Mouse (Mus musculus): Measurements from ENCODE around the gene Dnmt3c. TPM values are rescaled to one million over a fixed set of nuclear protein-coding genes. Genes with fewer than 3 reads are reported as not detected.

The Dnmt3c gene
- total RNA-seq (2012; rRNA removed) = 0.27 TPM in 1 of 2 replicates, not detected in the other

DNA sequence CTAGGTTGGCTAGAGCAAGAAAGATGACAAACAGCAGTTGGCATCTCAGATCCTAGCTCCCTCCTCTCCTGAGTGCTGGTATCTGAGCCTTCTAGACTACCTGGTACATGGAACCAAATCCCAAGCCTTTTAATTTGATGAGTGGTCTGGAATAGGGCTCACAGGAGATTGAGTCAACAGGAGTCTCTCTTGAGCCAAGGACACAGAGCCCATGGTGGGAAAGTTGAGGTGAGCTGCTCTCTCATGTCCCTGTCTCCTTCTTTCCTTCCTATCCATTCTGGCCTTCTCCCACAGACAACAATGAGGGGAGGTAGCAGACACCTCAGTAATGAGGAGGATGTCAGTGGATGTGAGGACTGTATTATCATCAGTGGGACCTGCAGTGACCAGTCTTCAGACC, at the start of gene Dnmt3c:
Gene Dnmt3c, plus strand, starts transcription at position 301 of the 400 bp plus-strand sequence.
- no peaks in the 10 kb centered on the region for H3K36me3 ChIP-seq (ENCODE audit: control insufficient read depth, insufficient read depth, low read length, poor library complexity, severe bottlenecking)
- no peak within 1 kb of the TSS for H3K4me3 ChIP-seq (ENCODE audit: insufficient read depth in 1 of 2, low read depth in 1 of 2, low read length in 2 of 2, poor library complexity in 1 of 2, severe bottlenecking in 1 of 2)
- TF ChIP-seq ZC3H11A (IDR thresholded peaks at IDR 0.05; ENCODE audit: borderline replicate concordance, low read depth, low read length) (no peak), HCFC1 (IDR thresholded peaks at IDR 0.05; ENCODE audit: borderline replicate concordance, insufficient read depth, low read length) (no peak), CHD2 (IDR thresholded peaks at IDR 0.05; ENCODE audit: low read depth, low read length) (no peak), MAFK (IDR thresholded peaks at IDR 0.05; ENCODE audit: insufficient read depth, low read depth, low read length) (no peak), ZNF384 (IDR thresholded peaks at IDR 0.05; ENCODE audit: low read depth, low read length) (no peak)
- DNase-seq (ENCODE audit: low read depth, low spot score) = no peak
- in situ Hi-C loops (cut with MboI; ENCODE audit: low sequenced_read_pairs in 2 of 2, unreplicated experiment in 2 of 2) = no loop called here
- no peaks in the 10 kb centered on the region for H3K4me1 ChIP-seq (ENCODE audit: control insufficient read depth in 2 of 2, insufficient read depth in 2 of 2, low read length in 2 of 2, poor library complexity in 1 of 2)
- H3K9ac ChIP-seq (ENCODE audit: insufficient read depth, low read depth, low read length, poor library complexity, severe bottlenecking) = no peak within 1 kb of the TSS
- H3K27ac ChIP-seq (ENCODE audit: insufficient read depth, low read depth, low read length, poor library complexity, severe bottlenecking) = no peak within 1 kb of the TSS
- H3K9me3 ChIP-seq (ENCODE audit: control insufficient read depth, insufficient read depth, low read depth, low read length) = no peaks in the 10 kb centered on the region

DNA sequence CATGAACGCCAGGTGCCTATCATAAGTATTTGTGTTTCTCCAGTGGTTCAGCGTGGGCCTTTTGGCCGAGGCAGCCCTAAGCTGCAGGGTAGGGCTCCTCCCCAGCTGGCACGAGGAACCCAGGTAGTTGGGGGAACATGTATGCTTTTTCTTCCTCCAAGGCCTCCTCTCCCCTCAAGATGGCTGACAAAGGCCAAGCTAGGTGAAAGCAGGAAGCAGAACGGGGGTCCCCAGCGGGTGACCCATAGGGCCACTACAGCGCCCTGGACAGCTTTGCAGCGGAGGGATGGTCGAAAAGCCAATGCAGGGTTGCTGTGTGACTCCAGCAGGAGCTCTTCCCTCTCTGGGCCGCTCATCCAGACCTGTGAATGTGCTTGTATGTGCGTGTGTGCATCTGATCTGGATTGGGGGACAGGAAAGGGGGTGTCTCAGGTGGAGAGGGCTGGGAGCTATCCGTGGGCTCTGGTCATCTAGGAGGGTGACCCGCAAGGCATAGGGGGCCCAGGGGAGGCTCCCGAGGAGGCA, 47.6 kb upstream of the Dnmt3c start:
- no peak for TF ChIP-seq ZC3H11A (IDR thresholded peaks at IDR 0.05; ENCODE audit: borderline replicate concordance, low read depth, low read length)
- TF ChIP-seq MAFK (IDR thresholded peaks at IDR 0.05; ENCODE audit: insufficient read depth, low read depth, low read length) = no peak
- no peak for TF ChIP-seq HCFC1 (IDR thresholded peaks at IDR 0.05; ENCODE audit: borderline replicate concordance, insufficient read depth, low read length)
- TF ChIP-seq ZNF384 (IDR thresholded peaks at IDR 0.05; ENCODE audit: low read depth, low read length) = no peak
- no peak for TF ChIP-seq CHD2 (IDR thresholded peaks at IDR 0.05; ENCODE audit: low read depth, low read length)
- H3K9ac ChIP-seq (ENCODE audit: insufficient read depth, low read depth, low read length, poor library complexity, severe bottlenecking) = peak overlapping the region; percentile 19
- H3K4me1 ChIP-seq (ENCODE audit: control insufficient read depth in 2 of 2, insufficient read depth in 2 of 2, low read length in 2 of 2, poor library complexity in 1 of 2) = peaks cover 5 to 20% of the 10 kb centered on the region in 2 experiments; a peak in 3 of 4 replicates
- peak overlapping the region; percentile 86 to 96 for H3K4me3 ChIP-seq (ENCODE audit: insufficient read depth in 1 of 2, low read depth in 1 of 2, low read length in 2 of 2, poor library complexity in 1 of 2, severe bottlenecking in 1 of 2)
- DNase-seq (ENCODE audit: low read depth, low spot score) = no peak
- no peak overlapping the region for H3K27ac ChIP-seq (ENCODE audit: insufficient read depth, low read depth, low read length, poor library complexity, severe bottlenecking)
- H3K9me3 ChIP-seq (ENCODE audit: control insufficient read depth, insufficient read depth, low read depth, low read length) = no peaks in the 10 kb centered on the region
- in situ Hi-C loops (cut with MboI; ENCODE audit: low sequenced_read_pairs in 2 of 2, unreplicated experiment in 2 of 2) = no loop called here
- peaks cover 14% of the 10 kb centered on the region; the same call in 1 of the 2 replicates for H3K36me3 ChIP-seq (ENCODE audit: control insufficient read depth, insufficient read depth, low read length, poor library complexity, severe bottlenecking)

DNA sequence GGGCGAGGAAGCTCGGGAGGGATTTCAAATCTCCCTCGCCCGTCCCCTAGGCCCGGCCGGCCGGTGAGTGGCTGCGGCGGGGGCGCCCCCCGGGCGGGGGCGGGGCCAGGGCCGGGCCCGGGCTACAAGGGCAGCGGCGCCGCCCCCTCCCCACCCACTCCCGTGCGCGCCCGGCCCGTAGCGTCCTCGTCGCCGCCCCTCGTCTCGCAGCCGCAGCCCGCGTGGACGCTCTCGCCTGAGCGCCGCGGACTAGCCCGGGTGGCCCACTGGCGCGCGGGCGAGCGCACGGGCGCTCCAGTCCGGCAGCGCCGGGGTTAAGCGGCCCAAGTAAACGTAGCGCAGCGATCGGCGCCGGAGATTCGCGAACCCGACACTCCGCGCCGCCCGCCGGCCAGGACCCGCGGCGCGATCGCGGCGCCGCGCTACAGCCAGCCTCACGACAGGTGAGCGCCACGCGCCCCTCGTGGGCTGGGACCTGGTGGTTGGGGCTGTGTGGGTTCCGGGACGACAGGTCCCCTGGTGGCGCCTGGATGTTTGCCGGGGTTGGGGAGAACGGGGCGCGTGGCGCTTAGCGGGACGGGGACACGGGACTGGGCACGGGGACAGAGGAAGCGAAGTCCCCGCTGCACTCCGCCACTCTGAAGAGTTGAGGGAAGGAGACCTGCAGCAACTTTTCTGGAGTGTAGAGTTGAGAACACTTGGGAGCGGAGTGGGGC, 47.0 kb upstream of the Dnmt3c start, which contains the start of gene Dnmt3b:
Gene Dnmt3b, plus strand, starts transcription at position 153 of the 716 bp plus-strand sequence.
- Histone ChIP-seq H3K9ac (ENCODE audit: insufficient read depth, low read depth, low read length, poor library complexity, severe bottlenecking) (peak within 1 kb of the TSS; percentile 82), H3K27ac (ENCODE audit: insufficient read depth, low read depth, low read length, poor library complexity, severe bottlenecking) (peak within 1 kb of the TSS; percentile 34; the same call in 1 of the 2 replicates), H3K4me3 (ENCODE audit: insufficient read depth in 1 of 2, low read depth in 1 of 2, low read length in 2 of 2, poor library complexity in 1 of 2, severe bottlenecking in 1 of 2) (peak within 1 kb of the TSS; percentile 86 to 96), H3K4me1 (ENCODE audit: control insufficient read depth in 2 of 2, insufficient read depth in 2 of 2, low read length in 2 of 2, poor library complexity in 1 of 2) (peaks cover 5 to 20% of the 10 kb centered on the region in 2 experiments; a peak in 3 of 4 replicates), H3K36me3 (ENCODE audit: control insufficient read depth, insufficient read depth, low read length, poor library complexity, severe bottlenecking) (peaks cover 20% of the 10 kb centered on the region), H3K9me3 (ENCODE audit: control insufficient read depth, insufficient read depth, low read depth, low read length) (no peaks in the 10 kb centered on the region)
- in situ Hi-C loops (cut with MboI; ENCODE audit: low sequenced_read_pairs in 2 of 2, unreplicated experiment in 2 of 2) = no loop called here
- peak; percentile 98 for TF ChIP-seq ZC3H11A (IDR thresholded peaks at IDR 0.05; ENCODE audit: borderline replicate concordance, low read depth, low read length)
- TF ChIP-seq HCFC1 (IDR thresholded peaks at IDR 0.05; ENCODE audit: borderline replicate concordance, insufficient read depth, low read length) = 0 out of 2 replicates have a peak, but pooled peaks have one; percentile 50
- no peak for TF ChIP-seq ZNF384 (IDR thresholded peaks at IDR 0.05; ENCODE audit: low read depth, low read length)
- no peak for DNase-seq (ENCODE audit: low read depth, low spot score)

DNA sequence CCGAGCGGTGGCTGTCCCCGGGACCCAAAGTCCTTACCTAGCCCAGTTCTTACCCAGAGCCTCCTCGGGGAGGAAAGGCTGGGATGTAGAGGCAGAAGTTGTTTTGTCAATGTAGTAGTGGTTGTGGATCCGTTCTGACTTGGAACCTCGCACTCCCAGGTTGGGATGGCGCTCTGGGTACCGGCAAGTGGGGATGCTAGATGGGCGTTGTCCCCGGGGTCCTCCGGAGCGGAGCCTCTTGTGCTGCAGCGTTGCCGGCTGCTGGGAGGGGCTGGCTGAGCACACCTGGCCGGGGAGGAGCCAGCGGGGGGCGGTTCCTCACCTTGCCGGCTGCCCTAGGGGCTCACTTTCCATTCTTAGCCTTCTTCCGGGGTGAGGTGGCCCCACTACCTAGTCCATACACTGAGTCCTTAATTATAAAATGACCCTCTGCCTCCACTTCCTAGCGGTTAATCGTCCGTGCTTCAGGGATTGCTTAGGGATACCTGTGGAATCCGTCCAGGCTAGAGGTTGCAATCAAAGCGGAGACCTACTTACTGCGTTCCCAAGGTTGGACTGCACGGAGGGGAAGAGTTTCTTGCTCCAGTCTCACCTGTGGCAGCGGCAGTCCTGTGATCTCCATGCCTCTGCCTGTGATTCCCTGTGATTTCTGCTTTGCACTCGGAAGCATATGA, 46.3 kb upstream of the Dnmt3c start:
- Histone ChIP-seq H3K9ac (ENCODE audit: insufficient read depth, low read depth, low read length, poor library complexity, severe bottlenecking) (peak overlapping the region; percentile 82), H3K36me3 (ENCODE audit: control insufficient read depth, insufficient read depth, low read length, poor library complexity, severe bottlenecking) (peaks cover 20% of the 10 kb centered on the region), H3K27ac (ENCODE audit: insufficient read depth, low read depth, low read length, poor library complexity, severe bottlenecking) (no peak overlapping the region), H3K4me3 (ENCODE audit: insufficient read depth in 1 of 2, low read depth in 1 of 2, low read length in 2 of 2, poor library complexity in 1 of 2, severe bottlenecking in 1 of 2) (peak overlapping the region; percentile 86 to 96), H3K9me3 (ENCODE audit: control insufficient read depth, insufficient read depth, low read depth, low read length) (no peaks in the 10 kb centered on the region), H3K4me1 (ENCODE audit: control insufficient read depth in 2 of 2, insufficient read depth in 2 of 2, low read length in 2 of 2, poor library complexity in 1 of 2) (peaks cover 5 to 20% of the 10 kb centered on the region in 2 experiments; a peak in 3 of 4 replicates)
- no peak for TF ChIP-seq HCFC1 (IDR thresholded peaks at IDR 0.05; ENCODE audit: borderline replicate concordance, insufficient read depth, low read length)
- TF ChIP-seq CHD2 (IDR thresholded peaks at IDR 0.05; ENCODE audit: low read depth, low read length) = no peak
- TF ChIP-seq ZNF384 (IDR thresholded peaks at IDR 0.05; ENCODE audit: low read depth, low read length) = no peak
- no peak for TF ChIP-seq MAFK (IDR thresholded peaks at IDR 0.05; ENCODE audit: insufficient read depth, low read depth, low read length)
- no peak for TF ChIP-seq ZC3H11A (IDR thresholded peaks at IDR 0.05; ENCODE audit: borderline replicate concordance, low read depth, low read length)
- no peak for DNase-seq (ENCODE audit: low read depth, low spot score)
- in situ Hi-C loops (cut with MboI; ENCODE audit: low sequenced_read_pairs in 2 of 2, unreplicated experiment in 2 of 2) = no loop called here
